Mouse (Mus musculus): ENCODE results near the gene Ints1. TPM values are rescaled to one million over a fixed set of nuclear protein-coding genes. Genes with fewer than 3 reads are reported as not detected.
"Not testable (repeated sequence)": the region's sequence is repeated elsewhere in the genome, so short reads cannot be mapped to it uniquely, and the experiment has no call there.

The Ints1 gene
- polyA plus RNA-seq, 2 experiments from 2014 or later, result 15.6 to 16.7 TPM

GRCm38 (mm10) chr5:139754753-139755152 is 20.7 kb downstream of the Ints1 start:
- ATAC-seq, result no peak

- peak; percentile 19 for ATAC-seq
These were observed 24.9 kb downstream of the Ints1 start for GRCm38 (mm10) chr5:139750535-139750934.

GRCm38 (mm10) chr5:139749413-139750125 is 25.9 kb downstream of the Ints1 start:
- no peak for ATAC-seq

- ATAC-seq, result no peak
These were observed 29.7 kb downstream of the Ints1 start for GRCm38 (mm10) chr5:139745771-139746170.

GRCm38 (mm10) chr5:139742640-139743039 is 32.8 kb downstream of the Ints1 start:
- ATAC-seq, result not testable (repeated sequence)

GRCm38 (mm10) chr5:139738592-139739315 is 36.7 kb downstream of the Ints1 start:
- no peak for ATAC-seq

- no peak for ATAC-seq
These were observed 37.5 kb downstream of the Ints1 start for GRCm38 (mm10) chr5:139737841-139738591.

- no peak for ATAC-seq
These were observed 39.0 kb downstream of the Ints1 start for GRCm38 (mm10) chr5:139736504-139736940.

GRCm38 (mm10) chr5:139735677-139736503 is 39.6 kb downstream of the Ints1 start, which contains the start of gene Micall2:
Micall2 (minus strand) TSS chr5:139736336.
- ATAC-seq, result peak; percentile 96

- ATAC-seq, result no peak
These were observed 40.7 kb downstream of the Ints1 start for GRCm38 (mm10) chr5:139734746-139735145.

- ATAC-seq, result no peak
These were observed 41.5 kb downstream of the Ints1 start for GRCm38 (mm10) chr5:139734016-139734415.

- ATAC-seq, result no peak
These were observed 42.8 kb downstream of the Ints1 start for GRCm38 (mm10) chr5:139732634-139733107.

- no peak for ATAC-seq
These were observed 44.6 kb downstream of the Ints1 start for GRCm38 (mm10) chr5:139730712-139731486.

GRCm38 (mm10) chr5:139727261-139727660 is 48.2 kb downstream of the Ints1 start:
- ATAC-seq, result no peak

- ATAC-seq, result no peak
These were observed 49.3 kb downstream of the Ints1 start for GRCm38 (mm10) chr5:139726186-139726585.

- ATAC-seq, result no peak
These were observed 50.9 kb downstream of the Ints1 start for GRCm38 (mm10) chr5:139724336-139725116.

- ATAC-seq, result no peak
These were observed 52.4 kb downstream of the Ints1 start for GRCm38 (mm10) chr5:139723113-139723512.

GRCm38 (mm10) chr5:139722709-139723108 is 52.8 kb downstream of the Ints1 start:
- ATAC-seq, result no peak

GRCm38 (mm10) chr5:139718949-139719348 is 56.5 kb downstream of the Ints1 start:
- ATAC-seq, result no peak

GRCm38 (mm10) chr5:139718540-139718939 is 56.9 kb downstream of the Ints1 start:
- ATAC-seq, result no peak
